Mouse (Mus musculus) heart, adult 2 months (tissue): Measurements from ENCODE around the gene 9430015G10Rik. TPM values are rescaled to one million over a fixed set of nuclear protein-coding genes. Genes with fewer than 3 reads are reported as not detected.

Source experiments
- DNase-seq, 2 experiments: peaks; one replicate each; pipeline ENCODE4 v3.0.0; 2021
- H3K27ac ChIP-seq: fragments of 200-600 bp; 2 replicates; pipeline ENCODE4 v1.8.1; 2022
- H3K27me3 ChIP-seq: fragments of 200-500 bp; 2 replicates; pipeline ENCODE4 v1.6.1; 2012; ENCODE audit warnings: mild to moderate bottlenecking, low read length, inconsistent platforms, mixed read lengths; ENCODE audit not compliant: control insufficient read depth, insufficient read depth
- H3K36me3 ChIP-seq: fragments of 200-500 bp; 2 replicates; pipeline ENCODE4 v1.6.1; 2012; ENCODE audit warnings: low read length, inconsistent platforms; ENCODE audit not compliant: control insufficient read depth, insufficient read depth
- H3K4me1 ChIP-seq: fragments of 200-500 bp; 2 replicates; pipeline ENCODE4 v1.6.1; 2011; ENCODE audit warnings: low read length; ENCODE audit not compliant: control insufficient read depth, insufficient read depth
- H3K4me3 ChIP-seq: fragments of 200-600 bp; 2 replicates; pipeline ENCODE4 v1.8.1; 2022
- H3K79me2 ChIP-seq: fragments of 200-500 bp; replicated peaks from 2 replicates; pipeline ENCODE4 v1.6.1; 2012; ENCODE audit warnings: mild to moderate bottlenecking, inconsistent platforms, low read length, moderate library complexity, mixed read lengths; ENCODE audit not compliant: control insufficient read depth, insufficient read depth
- H3K9ac ChIP-seq: fragments of 200-500 bp; 2 replicates; pipeline ENCODE4 v1.6.1; 2012; ENCODE audit warnings: low read depth, mild to moderate bottlenecking, control low read depth, inconsistent platforms, low read length, mixed read lengths
- CTCF ChIP-seq: fragments of 200-600 bp; IDR thresholded peaks from 2 replicates; pipeline ENCODE4 v1.8.1; 2022; ENCODE audit warnings: antibody characterized with exemption, mild to moderate bottlenecking, moderate library complexity
- EP300 ChIP-seq: fragments of 200-500 bp; IDR thresholded peaks from 2 replicates; pipeline ENCODE4 v1.6.1; 2011; ENCODE audit warnings: low read depth, low read length, control low read depth; ENCODE audit not compliant: insufficient read depth
- POLR2A ChIP-seq: fragments of 200-500 bp; IDR thresholded peaks from 2 replicates; pipeline ENCODE4 v1.6.1; 2011; ENCODE audit warnings: mild to moderate bottlenecking, low read depth, low read length, control low read depth; ENCODE audit not compliant: insufficient read depth
- WGBS: fragments of 180-500 bp; shearing (Covaris S2); methylation state at CpG from one replicate; pipeline ENCODE4 v1.1.7; 2018; 5-methylcytosine and 5-hydroxymethylcytosine counted together
- intact Hi-C: fragments of 180-260 bp; cut with DNase I; formaldehyde crosslinking; loops from one replicate; pipeline ENCODE4 v1.15.1; 2025
- polyA plus RNA-seq: library from polyadenylated mRNA; depleted of rRNA; stranded (reverse); fragments of >200 nt; gene quantifications from 2 replicates; pipeline ENCODE4 v1.2.3, GENCODE M21; 2012
- total RNA-seq, 2 experiments: library from RNA; stranded (reverse); gene quantifications; 2 replicates each; pipeline ENCODE4 v1.2.3; 2021

9430015G10Rik gene
- total and polyA plus RNA-seq, 3 experiments, result 1.7 to 5.9 (median 3.5) TPM

GRCm38 (mm10) chr4:156092765-156093164 is 17.0 kb upstream of the 9430015G10Rik start:
- no peaks in the 10 kb centered on the region for H3K27me3 ChIP-seq
- H3K27ac ChIP-seq, result no peak overlapping the region
- H3K79me2 ChIP-seq, result no peaks in the 10 kb centered on the region
- no peak overlapping the region for H3K4me3 ChIP-seq
- DNase-seq, result no peak
- H3K36me3 ChIP-seq, result no peaks in the 10 kb centered on the region
- H3K9ac ChIP-seq, result no peak overlapping the region
- WGBS, result 59% methylated on average over 1 of the region's 1 CpGs
- intact Hi-C loops, result no loop called here
- no peaks in the 10 kb centered on the region for H3K4me1 ChIP-seq
- no peak for TF ChIP-seq CTCF
- no peak for TF ChIP-seq EP300
- no peak for TF ChIP-seq POLR2A

GRCm38 (mm10) chr4:156093758-156094157 is 16.0 kb upstream of the 9430015G10Rik start:
- TF ChIP-seq CTCF (no peak), POLR2A (no peak), EP300 (no peak)
- Histone ChIP-seq H3K36me3 (no peaks in the 10 kb centered on the region), H3K27ac (no peak overlapping the region), H3K9ac (no peak overlapping the region), H3K27me3 (no peaks in the 10 kb centered on the region), H3K4me3 (no peak overlapping the region), H3K4me1 (no peaks in the 10 kb centered on the region), H3K79me2 (no peaks in the 10 kb centered on the region)
- intact Hi-C loops, result no loop called here
- DNase-seq, result no peak
- 81% methylated on average over 5 of the region's 5 CpGs for WGBS

- WGBS, result 92% methylated on average over 1 of the region's 1 CpGs
- TF ChIP-seq CTCF, result no peak
- no peak for TF ChIP-seq EP300
- no peak for TF ChIP-seq POLR2A
- Histone ChIP-seq H3K27ac (no peak overlapping the region), H3K4me1 (no peaks in the 10 kb centered on the region), H3K27me3 (no peaks in the 10 kb centered on the region), H3K9ac (no peak overlapping the region), H3K36me3 (no peaks in the 10 kb centered on the region), H3K4me3 (no peak overlapping the region), H3K79me2 (no peaks in the 10 kb centered on the region)
- no peak for DNase-seq
- intact Hi-C loops, result no loop called here
Measured at GRCm38 (mm10) chr4:156096191-156096590, 13.6 kb upstream of the 9430015G10Rik start.

GRCm38 (mm10) chr4:156097770-156098366 is 11.9 kb upstream of the 9430015G10Rik start:
- Histone ChIP-seq H3K4me1 (no peaks in the 10 kb centered on the region), H3K27ac (no peak overlapping the region), H3K27me3 (no peaks in the 10 kb centered on the region), H3K36me3 (no peaks in the 10 kb centered on the region), H3K9ac (no peak overlapping the region), H3K4me3 (no peak overlapping the region), H3K79me2 (no peaks in the 10 kb centered on the region)
- 68% methylated on average over 9 of the region's 9 CpGs for WGBS
- no peak for DNase-seq
- TF ChIP-seq CTCF, result no peak
- TF ChIP-seq POLR2A, result no peak
- intact Hi-C loops, result no loop called here

DNA sequence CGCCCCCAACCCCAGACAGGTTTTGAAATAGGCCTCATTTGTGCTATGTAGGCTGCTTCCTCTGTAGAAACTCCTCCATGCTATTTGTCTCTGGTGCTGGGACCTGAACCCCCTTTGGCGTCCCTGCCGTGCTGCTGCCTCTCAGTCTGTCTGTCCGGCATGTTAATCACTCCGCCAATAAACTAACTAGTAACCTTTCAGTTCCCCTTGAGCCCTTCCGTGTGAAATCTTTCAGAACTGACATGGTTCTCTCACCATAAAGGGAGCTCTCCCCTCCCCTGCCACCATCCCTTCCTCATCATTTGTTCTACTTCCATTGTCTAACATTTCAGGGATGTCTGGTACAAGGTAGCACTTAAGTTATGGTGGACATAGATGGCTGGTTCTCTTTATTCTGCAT is 10.4 kb upstream of the 9430015G10Rik start:
- no peak for DNase-seq
- Histone ChIP-seq H3K79me2 (no peaks in the 10 kb centered on the region), H3K4me1 (no peaks in the 10 kb centered on the region), H3K4me3 (no peak overlapping the region), H3K36me3 (no peaks in the 10 kb centered on the region), H3K27me3 (no peaks in the 10 kb centered on the region), H3K27ac (no peak overlapping the region), H3K9ac (no peak overlapping the region)
- intact Hi-C loops, result no loop called here
- WGBS, result 74% methylated on average over 6 of the region's 6 CpGs
- no peak for TF ChIP-seq POLR2A
- no peak for TF ChIP-seq EP300
- no peak for TF ChIP-seq CTCF

- no peak overlapping the region for H3K27ac ChIP-seq
- intact Hi-C loops, result loop anchor here (5.0 to 10.0 kb wide), 2 partner anchors 76 to 143 kb away; partner anchors contain the start of gene Tnfrsf18
- no peak overlapping the region for H3K4me3 ChIP-seq
- no peaks in the 10 kb centered on the region for H3K36me3 ChIP-seq
- no peaks in the 10 kb centered on the region for H3K79me2 ChIP-seq
- no peak for DNase-seq
- TF ChIP-seq CTCF, result no peak
- TF ChIP-seq POLR2A, result no peak
- no peak for TF ChIP-seq EP300
- no peak overlapping the region for H3K9ac ChIP-seq
- WGBS, result 75% methylated on average over 5 of the region's 5 CpGs
- H3K4me1 ChIP-seq, result no peaks in the 10 kb centered on the region
- no peaks in the 10 kb centered on the region for H3K27me3 ChIP-seq
Measured at GRCm38 (mm10) chr4:156100501-156100900, 9.3 kb upstream of the 9430015G10Rik start.
